Mouse (Mus musculus): ENCODE measurements around the gene Prkd2. TPM values are rescaled to one million over a fixed set of nuclear protein-coding genes. Genes with fewer than 3 reads are reported as not detected.
A peak's percentile ranks its signal among the peaks of the same experiment; 100 is the strongest.

Gene Prkd2
- polyA plus RNA-seq, 1 experiment, result 5.5 TPM

GRCm38 (mm10) chr7:16851636-16852035 lies 8.9 kb downstream of the Prkd2 start:
- no peaks in the 10 kb centered on the region for H3K79me3 ChIP-seq (ENCODE audit: low read depth)
- no peaks in the 10 kb centered on the region for H3K27me3 ChIP-seq (ENCODE audit: control insufficient read depth, insufficient read depth, insufficient read length)
- H3K79me2 ChIP-seq (ENCODE audit: control insufficient read depth, insufficient read depth), result no peaks in the 10 kb centered on the region
- peaks cover 7% of the 10 kb centered on the region for H3K36me3 ChIP-seq (ENCODE audit: control insufficient read depth, insufficient read depth)
- TF ChIP-seq USF1 (IDR thresholded peaks at IDR 0.05; ENCODE audit: low read depth), result no peak
- no peak for TF ChIP-seq MYOG (IDR thresholded peaks at IDR 0.05; ENCODE audit: control insufficient read depth, extremely low read depth, insufficient read length)
- no peak for TF ChIP-seq CEBPB (IDR thresholded peaks at IDR 0.05; ENCODE audit: low read depth)
- TF ChIP-seq MAX (IDR thresholded peaks at IDR 0.05), result no peak
- no peak for TF ChIP-seq CTCF (IDR thresholded peaks at IDR 0.05; ENCODE audit: control insufficient read depth, insufficient read depth, insufficient read length)
- TF ChIP-seq FOSL1 (IDR thresholded peaks at IDR 0.05; ENCODE audit: insufficient read depth, low read length, poor library complexity, severe bottlenecking), result no peak
- TF ChIP-seq MYOD1 (IDR thresholded peaks at IDR 0.05; ENCODE audit: control insufficient read depth, insufficient read length, low read depth), result no peak
- no peak overlapping the region for H3K4me3 ChIP-seq (ENCODE audit: insufficient read depth, poor library complexity, severe bottlenecking)
- H3ac ChIP-seq (ENCODE audit: control insufficient read depth, insufficient read length, low read depth), result no peak overlapping the region

GRCm38 (mm10) chr7:16853302-16853831 lies 10.7 kb downstream of the Prkd2 start:
- TF ChIP-seq MAX (IDR thresholded peaks at IDR 0.05), result no peak
- TF ChIP-seq MYOG (IDR thresholded peaks at IDR 0.05; ENCODE audit: control insufficient read depth, extremely low read depth, insufficient read length), result no peak
- no peak for TF ChIP-seq CTCF (IDR thresholded peaks at IDR 0.05; ENCODE audit: control insufficient read depth, insufficient read depth, insufficient read length)
- TF ChIP-seq FOSL1 (IDR thresholded peaks at IDR 0.05; ENCODE audit: insufficient read depth, low read length, poor library complexity, severe bottlenecking), result no peak
- TF ChIP-seq MYOD1 (IDR thresholded peaks at IDR 0.05; ENCODE audit: control insufficient read depth, insufficient read length, low read depth), result no peak
- TF ChIP-seq CEBPB (IDR thresholded peaks at IDR 0.05; ENCODE audit: low read depth), result no peak
- no peak for TF ChIP-seq USF1 (IDR thresholded peaks at IDR 0.05; ENCODE audit: low read depth)
- Histone ChIP-seq H3K79me2 (ENCODE audit: control insufficient read depth, insufficient read depth) (no peaks in the 10 kb centered on the region), H3K27me3 (ENCODE audit: control insufficient read depth, insufficient read depth, insufficient read length) (no peaks in the 10 kb centered on the region), H3K4me3 (ENCODE audit: insufficient read depth, poor library complexity, severe bottlenecking) (no peak overlapping the region), H3K36me3 (ENCODE audit: control insufficient read depth, insufficient read depth) (peaks cover 10% of the 10 kb centered on the region), H3ac (ENCODE audit: control insufficient read depth, insufficient read length, low read depth) (no peak overlapping the region), H3K79me3 (ENCODE audit: low read depth) (no peaks in the 10 kb centered on the region)

- Histone ChIP-seq H3ac (ENCODE audit: control insufficient read depth, insufficient read length, low read depth) (no peak overlapping the region), H3K79me2 (ENCODE audit: control insufficient read depth, insufficient read depth) (no peaks in the 10 kb centered on the region), H3K27me3 (ENCODE audit: control insufficient read depth, insufficient read depth, insufficient read length) (no peaks in the 10 kb centered on the region), H3K4me3 (ENCODE audit: insufficient read depth, poor library complexity, severe bottlenecking) (no peak overlapping the region), H3K79me3 (ENCODE audit: low read depth) (no peaks in the 10 kb centered on the region), H3K36me3 (ENCODE audit: control insufficient read depth, insufficient read depth) (peaks cover 5% of the 10 kb centered on the region)
- no peak for TF ChIP-seq MYOG (IDR thresholded peaks at IDR 0.05; ENCODE audit: control insufficient read depth, extremely low read depth, insufficient read length)
- TF ChIP-seq CTCF (IDR thresholded peaks at IDR 0.05; ENCODE audit: control insufficient read depth, insufficient read depth, insufficient read length), result peak; percentile 13
Measured at GRCm38 (mm10) chr7:16858336-16858735, 15.6 kb downstream of the Prkd2 start.

GRCm38 (mm10) chr7:16859902-16860651 lies 17.4 kb downstream of the Prkd2 start:
- peaks cover 5% of the 10 kb centered on the region for H3K36me3 ChIP-seq (ENCODE audit: control insufficient read depth, insufficient read depth)
- no peak for TF ChIP-seq FOSL1 (IDR thresholded peaks at IDR 0.05; ENCODE audit: insufficient read depth, low read length, poor library complexity, severe bottlenecking)
- no peak for TF ChIP-seq MYOD1 (IDR thresholded peaks at IDR 0.05; ENCODE audit: control insufficient read depth, insufficient read length, low read depth)
- no peak for TF ChIP-seq MAX (IDR thresholded peaks at IDR 0.05)
- TF ChIP-seq MYOG (IDR thresholded peaks at IDR 0.05; ENCODE audit: control insufficient read depth, extremely low read depth, insufficient read length), result no peak
- no peak for TF ChIP-seq CTCF (IDR thresholded peaks at IDR 0.05; ENCODE audit: control insufficient read depth, insufficient read depth, insufficient read length)
- TF ChIP-seq USF1 (IDR thresholded peaks at IDR 0.05; ENCODE audit: low read depth), result no peak
- TF ChIP-seq CEBPB (IDR thresholded peaks at IDR 0.05; ENCODE audit: low read depth), result no peak
- no peak overlapping the region for H3K4me3 ChIP-seq (ENCODE audit: insufficient read depth, poor library complexity, severe bottlenecking)

GRCm38 (mm10) chr7:16867488-16867887 lies 24.8 kb downstream of the Prkd2 start:
- TF ChIP-seq FOSL1 (IDR thresholded peaks at IDR 0.05; ENCODE audit: insufficient read depth, low read length, poor library complexity, severe bottlenecking) (no peak), CEBPB (IDR thresholded peaks at IDR 0.05; ENCODE audit: low read depth) (no peak), MYOD1 (IDR thresholded peaks at IDR 0.05; ENCODE audit: control insufficient read depth, insufficient read length, low read depth) (no peak), MYOG (IDR thresholded peaks at IDR 0.05; ENCODE audit: control insufficient read depth, extremely low read depth, insufficient read length) (no peak), MAX (IDR thresholded peaks at IDR 0.05) (no peak), USF1 (IDR thresholded peaks at IDR 0.05; ENCODE audit: low read depth) (no peak), CTCF (IDR thresholded peaks at IDR 0.05; ENCODE audit: control insufficient read depth, insufficient read depth, insufficient read length) (no peak)
- Histone ChIP-seq H3K4me3 (ENCODE audit: insufficient read depth, poor library complexity, severe bottlenecking) (no peak overlapping the region), H3ac (ENCODE audit: control insufficient read depth, insufficient read length, low read depth) (no peak overlapping the region), H3K79me2 (ENCODE audit: control insufficient read depth, insufficient read depth) (no peaks in the 10 kb centered on the region), H3K79me3 (ENCODE audit: low read depth) (no peaks in the 10 kb centered on the region), H3K36me3 (ENCODE audit: control insufficient read depth, insufficient read depth) (no peaks in the 10 kb centered on the region), H3K27me3 (ENCODE audit: control insufficient read depth, insufficient read depth, insufficient read length) (no peaks in the 10 kb centered on the region)

More at GRCm38 (mm10) chr7:16859902-16860651, 17.4 kb downstream of the Prkd2 start:
- no peaks in the 10 kb centered on the region for H3K27me3 ChIP-seq (ENCODE audit: control insufficient read depth, insufficient read depth, insufficient read length)
- H3K79me2 ChIP-seq (ENCODE audit: control insufficient read depth, insufficient read depth), result no peaks in the 10 kb centered on the region
- H3ac ChIP-seq (ENCODE audit: control insufficient read depth, insufficient read length, low read depth), result no peak overlapping the region
- H3K79me3 ChIP-seq (ENCODE audit: low read depth), result no peaks in the 10 kb centered on the region

Measured in C2C12 (cell line).